Mouse (Mus musculus) testis, adult 2 months (tissue): ENCODE data around the gene Cdc16.

Experiments used
- CTCF ChIP-seq: fragments of 200-500 bp; IDR thresholded peaks from 2 replicates; pipeline ENCODE4 v1.5.1; 2012; ENCODE audit warnings: low read depth, mild to moderate bottlenecking, inconsistent platforms, low read length, moderate library complexity; ENCODE audit not compliant: control insufficient read depth, insufficient read depth, insufficient replicate concordance
- POLR2A ChIP-seq: fragments of 200-500 bp; IDR thresholded peaks from 2 replicates; pipeline ENCODE4 v1.6.1; 2012; ENCODE audit warnings: low read depth, mild to moderate bottlenecking, inconsistent platforms, low read length, moderate library complexity; ENCODE audit not compliant: control insufficient read depth

DNA sequence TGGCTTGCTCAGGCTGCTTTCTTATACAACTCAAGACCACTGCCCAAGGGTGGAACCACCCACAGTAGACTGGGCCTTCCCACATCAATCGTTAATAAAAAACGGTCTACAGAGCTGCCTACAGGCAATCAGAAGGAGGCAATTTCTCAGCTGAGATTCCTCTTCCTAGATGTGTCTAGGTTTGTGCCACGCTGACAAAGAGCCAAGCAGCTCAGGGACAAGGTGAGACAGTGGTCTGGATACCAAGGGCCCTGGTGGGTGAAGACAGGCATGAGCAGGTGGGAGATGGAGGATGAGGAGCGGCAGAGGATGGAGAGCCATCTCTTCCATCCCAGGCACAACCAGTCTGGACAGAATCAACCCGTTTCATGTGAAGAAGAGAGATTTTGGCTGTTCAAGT is 49.0 kb upstream of the Cdc16 start:
- TF ChIP-seq CTCF, result no peak
- no peak for TF ChIP-seq POLR2A
